Mouse (Mus musculus) limb, embryonic 14.5 days (tissue): ENCODE measurements at regions not wholly inside any gene's neighbourhood (a gene's known extent, or its start where the extent isn't known, plus 50 kb on each side); places are given as distances from the start of the nearest gene placed in this dataset.

ENCODE experiments used
- ATAC-seq: fragments of 200-750 bp; cut with Nextera tagmentation; 2 replicates; pipeline ENCODE4 v1.8.0; 2017; ENCODE audit warnings: low read depth, moderate number of reproducible peaks, moderate TSS enrichment; ENCODE audit not compliant: low FRiP score
- DNase-seq: peaks from one replicate; pipeline ENCODE4 v3.0.0-alpha.2; 2015; ENCODE audit warnings: low spot score
- H3K27ac ChIP-seq: fragments of 300-500 bp; sonication (generic); replicated peaks from 2 replicates; pipeline ENCODE4 v1.5.1; 2014; ENCODE audit warnings: low read depth, mild to moderate bottlenecking, low read length, moderate library complexity, mixed read lengths
- H3K27me3 ChIP-seq: fragments of 300-500 bp; sonication (generic); 2 replicates; pipeline ENCODE4 v1.6.1; 2014; ENCODE audit warnings: low read length, mixed read lengths; ENCODE audit not compliant: control insufficient read depth, insufficient read depth
- H3K36me3 ChIP-seq: fragments of 300-500 bp; sonication (generic); 2 replicates; pipeline ENCODE4 v1.6.1; 2014; ENCODE audit warnings: mild to moderate bottlenecking, low read length, moderate library complexity, mixed read lengths; ENCODE audit not compliant: control insufficient read depth, insufficient read depth
- H3K4me1 ChIP-seq: fragments of 300-500 bp; sonication (generic); 2 replicates; pipeline ENCODE4 v1.6.1; 2014; ENCODE audit warnings: antibody characterized with exemption, low read length, mixed read lengths; ENCODE audit not compliant: control insufficient read depth, insufficient read depth
- H3K4me2 ChIP-seq: fragments of 300-500 bp; sonication (generic); replicated peaks from 2 replicates; pipeline ENCODE4 v1.6.1; 2014; ENCODE audit warnings: low read depth, mild to moderate bottlenecking, low read length, moderate library complexity; ENCODE audit not compliant: severe bottlenecking
- H3K4me3 ChIP-seq: fragments of 300-500 bp; sonication (generic); replicated peaks from 2 replicates; pipeline ENCODE4 v1.5.1; 2014; ENCODE audit warnings: low read length
- H3K9ac ChIP-seq: fragments of 300-500 bp; sonication (generic); 2 replicates; pipeline ENCODE4 v1.6.1; 2014; ENCODE audit warnings: mild to moderate bottlenecking, low read depth, low read length, moderate library complexity; ENCODE audit not compliant: severe bottlenecking
- H3K9me3 ChIP-seq: fragments of 300-500 bp; sonication (generic); 2 replicates; pipeline ENCODE4 v1.6.1; 2016; ENCODE audit warnings: low read length; ENCODE audit not compliant: control insufficient read depth
- POLR2A ChIP-seq: fragments of 200-500 bp; IDR thresholded peaks from 2 replicates; pipeline ENCODE4 v1.8.0; 2012; ENCODE audit warnings: inconsistent platforms, mild to moderate bottlenecking, moderate library complexity, borderline replicate concordance; ENCODE audit not compliant: insufficient read depth, insufficient read length; ENCODE audit errors: extremely low read depth
- WGBS: fragments of 180-500 bp; shearing (Covaris S2); extraction: QIAGEN DNeasy Blood & Tissue Kit; methylation state at CpG from one replicate; pipeline ENCODE4 v1.1.7; 2014; 5-methylcytosine and 5-hydroxymethylcytosine counted together

DNA sequence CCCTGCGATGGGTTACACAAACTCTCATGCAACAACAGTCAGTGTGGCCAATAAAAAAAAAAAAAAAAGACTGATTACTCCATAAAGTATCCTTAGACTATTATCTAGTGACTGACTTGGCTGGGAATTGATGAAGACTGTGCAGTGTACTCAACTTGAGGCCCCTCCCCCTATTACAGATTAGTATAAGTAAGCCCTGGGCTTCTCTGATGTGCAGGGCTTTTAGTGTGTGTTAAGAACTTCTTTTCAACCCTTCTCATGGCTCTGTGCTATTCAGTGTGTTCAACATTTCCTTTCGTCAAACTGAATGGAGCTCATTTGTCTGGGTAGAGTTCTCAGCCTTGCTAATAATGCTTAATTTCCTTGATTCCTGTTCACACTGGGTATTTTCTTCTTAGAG, 101.0 kb upstream of the P2ry1 start:
- DNase-seq, result no peak
- Histone ChIP-seq H3K9me3 (no peaks in the 10 kb centered on the region), H3K36me3 (no peaks in the 10 kb centered on the region), H3K9ac (no peak overlapping the region), H3K27me3 (no peaks in the 10 kb centered on the region), H3K27ac (no peak overlapping the region), H3K4me2 (no peak overlapping the region), H3K4me1 (no peaks in the 10 kb centered on the region), H3K4me3 (no peak overlapping the region)
- WGBS, result 92% methylated on average over 2 of the region's 2 CpGs
- no peak for TF ChIP-seq POLR2A
- no peak for ATAC-seq

- Histone ChIP-seq H3K4me2 (no peak overlapping the region), H3K36me3 (no peaks in the 10 kb centered on the region), H3K4me1 (no peaks in the 10 kb centered on the region), H3K9me3 (no peaks in the 10 kb centered on the region), H3K9ac (no peak overlapping the region), H3K27me3 (no peaks in the 10 kb centered on the region), H3K27ac (no peak overlapping the region), H3K4me3 (no peak overlapping the region)
- DNase-seq, result no peak
- no peak for ATAC-seq
- no peak for TF ChIP-seq POLR2A
- WGBS, result 38% methylated on average over 1 of the region's 1 CpGs
Observed at GRCm38 (mm10) chr3:60916411-60916810, 86.2 kb upstream of the P2ry1 start.

GRCm38 (mm10) chr3:60917271-60917670, 85.3 kb upstream of the P2ry1 start:
- ATAC-seq, result peak; percentile 57; the same call in 1 of the 2 replicates
- Histone ChIP-seq H3K4me1 (no peaks in the 10 kb centered on the region), H3K9ac (no peak overlapping the region), H3K4me2 (no peak overlapping the region), H3K27ac (no peak overlapping the region), H3K4me3 (no peak overlapping the region), H3K9me3 (no peaks in the 10 kb centered on the region), H3K36me3 (no peaks in the 10 kb centered on the region), H3K27me3 (no peaks in the 10 kb centered on the region)
- no peak for TF ChIP-seq POLR2A
- no peak for DNase-seq
- 54% methylated on average over 3 of the region's 3 CpGs for WGBS

DNA sequence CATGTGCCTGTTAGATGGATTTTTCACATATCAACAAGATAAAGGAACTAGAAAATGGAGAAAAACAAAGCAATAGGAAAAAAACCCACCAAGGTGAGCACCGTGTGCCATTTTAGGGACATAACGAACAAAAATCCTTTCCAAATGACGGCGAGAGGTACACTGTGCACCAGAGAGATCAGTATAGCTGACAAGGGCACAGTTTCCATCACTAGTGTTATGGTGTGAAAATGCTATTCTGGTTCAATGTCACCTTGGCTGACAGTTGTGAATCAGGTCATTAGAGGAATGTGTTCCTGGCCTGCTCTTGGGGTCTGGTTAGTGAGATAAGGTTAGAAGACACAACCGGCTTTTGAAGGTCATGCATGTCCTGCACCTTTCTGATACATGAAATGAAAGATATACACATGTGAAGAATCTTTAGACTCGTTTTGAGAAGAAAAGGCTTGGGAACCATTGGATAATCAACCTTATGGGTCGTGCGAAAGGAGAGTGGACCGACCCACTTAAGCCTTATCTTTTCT, 76.5 kb upstream of the P2ry1 start:
- Histone ChIP-seq H3K4me3 (no peak overlapping the region), H3K9ac (no peak overlapping the region), H3K36me3 (no peaks in the 10 kb centered on the region), H3K4me2 (no peak overlapping the region), H3K9me3 (no peaks in the 10 kb centered on the region), H3K4me1 (no peaks in the 10 kb centered on the region), H3K27ac (no peak overlapping the region), H3K27me3 (no peaks in the 10 kb centered on the region)
- no peak for ATAC-seq
- 90% methylated on average over 9 of the region's 9 CpGs for WGBS
- no peak for DNase-seq
- no peak for TF ChIP-seq POLR2A

GRCm38 (mm10) chr3:60928910-60929309, 73.7 kb upstream of the P2ry1 start:
- no peak for DNase-seq
- Histone ChIP-seq H3K9ac (no peak overlapping the region), H3K4me3 (no peak overlapping the region), H3K9me3 (no peaks in the 10 kb centered on the region), H3K36me3 (no peaks in the 10 kb centered on the region), H3K27ac (no peak overlapping the region), H3K4me1 (no peaks in the 10 kb centered on the region), H3K4me2 (no peak overlapping the region), H3K27me3 (no peaks in the 10 kb centered on the region)
- no peak for ATAC-seq
- 40% methylated on average over 4 of the region's 4 CpGs for WGBS
- TF ChIP-seq POLR2A, result no peak

- Histone ChIP-seq H3K36me3 (no peaks in the 10 kb centered on the region), H3K9ac (no peak overlapping the region), H3K4me3 (no peak overlapping the region), H3K4me2 (no peak overlapping the region), H3K27me3 (no peaks in the 10 kb centered on the region), H3K27ac (no peak overlapping the region), H3K9me3 (no peaks in the 10 kb centered on the region), H3K4me1 (no peaks in the 10 kb centered on the region)
- 73% methylated on average over 1 of the region's 1 CpGs for WGBS
- TF ChIP-seq POLR2A, result no peak
- ATAC-seq, result no peak
- no peak for DNase-seq
Observed at GRCm38 (mm10) chr3:60934492-60934891, 68.1 kb upstream of the P2ry1 start.
